Mouse (Mus musculus) heart, adult 9 months (tissue): ENCODE data around the gene Fbn1.

ENCODE experiments used
- DNase-seq, 2 experiments: peaks; one replicate each; pipeline ENCODE4 v3.0.0; 2022; ENCODE audit warnings: low spot score in 2 of 2

The Fbn1 gene

DNA sequence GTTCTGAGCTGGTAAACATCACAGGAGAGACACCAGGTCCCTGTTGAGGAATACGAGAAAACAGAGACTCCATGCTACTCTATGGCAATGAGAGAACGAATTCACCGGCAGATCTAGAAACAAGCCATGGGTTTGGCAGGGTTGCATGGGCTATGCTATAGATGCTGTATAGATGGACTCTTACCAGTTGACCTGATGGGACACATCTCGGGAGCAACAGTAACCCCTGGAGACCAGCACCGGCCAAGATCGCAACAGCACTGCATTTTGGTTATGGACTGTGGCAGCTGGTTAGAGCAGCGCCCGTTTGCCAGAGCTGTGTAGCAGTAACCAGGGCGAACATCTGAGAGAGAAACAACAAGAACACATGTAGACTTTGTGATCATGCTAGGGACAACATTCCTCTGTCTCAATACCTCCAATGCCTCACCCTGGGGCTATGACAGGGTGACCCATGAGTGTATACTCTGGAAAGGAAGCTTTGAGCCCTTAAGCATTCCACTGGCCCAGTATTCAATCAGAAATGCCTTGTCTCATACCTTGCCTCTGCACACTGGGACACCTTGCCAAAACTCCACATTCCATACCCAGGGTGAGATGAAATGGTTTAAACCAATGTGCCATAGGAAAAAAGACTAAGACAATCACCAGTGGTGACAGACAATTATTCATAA lies 113.2 kb downstream of the Fbn1 start:
- DNase-seq, result no peak

DNA sequence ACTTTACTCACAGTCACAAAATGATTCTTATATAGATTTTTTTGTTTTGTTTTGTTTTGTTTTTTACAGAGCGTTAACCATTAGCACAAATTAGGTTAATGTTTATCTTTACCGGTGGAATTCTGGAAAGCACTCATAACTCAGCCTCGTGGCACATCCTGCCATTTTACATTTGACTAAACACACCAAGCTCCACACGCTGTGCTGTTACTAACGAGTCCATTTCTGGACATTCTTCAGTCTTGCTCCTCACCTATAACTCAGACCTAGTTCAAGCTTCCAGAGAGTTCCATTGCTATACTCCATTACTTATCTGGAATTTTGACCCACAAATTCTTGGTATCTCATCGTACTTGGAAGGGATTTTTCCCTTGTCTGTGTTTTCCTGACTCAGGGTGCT lies 116.2 kb downstream of the Fbn1 start:
- DNase-seq, result no peak

DNA sequence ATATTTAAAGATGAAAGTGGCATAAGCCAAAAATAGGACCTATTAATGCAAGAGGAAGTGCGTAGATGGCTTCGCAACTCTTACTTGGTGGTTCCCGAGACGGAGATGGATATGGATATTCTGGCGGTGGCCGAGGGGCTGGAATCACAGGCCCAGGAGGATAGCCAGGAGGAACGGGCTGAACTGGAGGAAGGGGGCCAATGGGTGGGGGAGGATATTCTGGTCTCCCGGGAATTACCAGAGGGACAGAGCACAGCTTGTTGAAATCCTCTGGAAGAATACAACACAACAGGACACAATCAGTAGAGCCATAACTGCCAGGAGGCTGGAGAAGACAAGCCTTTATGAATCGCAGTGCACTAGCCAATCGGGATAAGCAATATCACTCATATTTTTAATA lies 118.0 kb downstream of the Fbn1 start:
- peak; percentile 16 to 38 for DNase-seq

DNA sequence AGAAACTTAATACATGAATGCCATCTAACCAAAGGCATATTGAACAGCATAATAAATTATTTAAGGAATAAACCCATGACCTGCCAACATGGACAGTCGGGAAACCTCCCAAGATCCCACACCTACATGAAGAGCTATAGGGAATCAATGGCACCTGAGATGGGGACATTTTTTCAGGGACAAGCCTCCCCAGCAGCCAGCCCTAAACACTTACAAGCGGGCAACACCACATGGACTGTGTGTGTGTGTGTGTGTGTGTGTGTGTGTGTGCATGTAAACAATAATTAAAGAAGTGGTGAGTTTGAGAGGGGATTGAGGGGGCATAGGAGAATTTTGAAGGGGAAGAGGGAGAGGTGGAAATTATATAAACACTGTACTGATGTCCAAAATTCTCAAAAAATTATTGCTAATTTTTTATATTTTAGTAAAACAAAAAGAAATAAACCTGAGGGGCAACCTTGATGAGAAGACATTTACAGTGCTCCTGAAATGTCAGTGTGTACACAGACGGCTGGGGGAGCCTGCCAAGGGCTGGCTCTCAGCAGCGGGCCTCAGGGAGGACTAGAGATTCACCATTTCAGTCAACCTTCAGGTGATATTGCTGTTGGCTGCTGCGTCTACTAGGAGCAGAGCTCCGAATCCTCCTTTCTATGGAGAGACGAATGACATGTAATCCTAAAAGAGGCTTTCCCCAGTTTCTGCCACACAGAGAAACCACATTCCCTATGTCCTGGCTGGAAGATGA lies 121.4 kb downstream of the Fbn1 start:
- no peak for DNase-seq

DNA sequence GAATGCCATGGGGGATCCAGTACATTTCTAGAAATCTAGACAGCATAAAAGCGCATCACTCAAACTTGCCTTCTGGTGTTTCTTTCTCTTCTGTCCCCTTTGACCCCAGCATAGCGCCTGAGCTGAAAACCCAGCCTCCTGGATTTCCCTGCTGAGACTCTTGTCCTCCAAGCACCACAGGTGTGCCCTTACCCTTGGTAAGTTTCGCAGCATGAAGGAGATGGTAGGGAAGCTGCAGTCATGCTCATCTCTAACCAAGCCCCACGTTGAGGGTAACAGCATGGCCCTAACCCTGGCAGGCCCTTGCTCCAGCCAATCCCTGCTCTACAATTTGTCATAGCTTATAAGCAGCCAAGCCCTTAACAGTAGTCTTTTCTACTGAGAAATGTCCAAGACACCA lies 122.9 kb downstream of the Fbn1 start:
- no peak for DNase-seq

DNA sequence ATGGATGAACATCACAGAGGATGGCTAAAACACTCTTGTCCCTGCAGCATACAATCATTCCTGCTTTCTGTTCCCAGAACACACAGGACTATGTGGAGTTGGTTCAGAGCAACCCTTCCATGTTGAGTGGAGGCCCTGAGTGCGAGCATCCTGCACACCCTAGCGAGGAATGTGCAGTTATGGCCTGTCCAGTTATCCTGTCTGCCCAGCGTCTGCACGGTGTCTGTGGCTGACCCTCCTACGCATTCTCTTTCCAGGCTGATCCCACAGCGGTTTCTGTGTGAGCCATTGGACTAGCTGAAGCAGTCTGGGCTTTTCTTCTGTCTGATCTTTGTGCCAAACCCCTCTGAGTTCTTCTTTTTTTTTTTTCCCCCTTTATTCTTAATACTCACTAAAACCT lies 123.4 kb downstream of the Fbn1 start:
- DNase-seq, result peak in 1 of 2 experiments; percentile 11

DNA sequence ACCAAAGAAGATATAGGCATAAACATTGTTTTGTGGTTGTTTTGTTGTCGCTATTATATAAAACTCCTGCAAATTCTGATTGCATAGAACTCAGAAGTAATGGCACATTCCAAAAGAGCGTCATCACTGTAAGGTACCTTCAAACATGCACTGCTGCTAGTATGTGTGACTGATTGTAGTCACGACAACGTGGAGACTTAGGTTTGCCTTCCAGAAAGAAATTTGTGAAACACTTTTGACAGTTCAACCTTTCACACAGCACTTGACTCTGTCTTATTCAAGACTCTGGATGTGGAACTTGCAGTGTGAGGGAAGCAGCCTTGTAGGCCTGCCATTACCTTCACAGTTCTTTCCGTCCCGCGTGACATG lies 124.5 kb downstream of the Fbn1 start:
- DNase-seq, result no peak

DNA sequence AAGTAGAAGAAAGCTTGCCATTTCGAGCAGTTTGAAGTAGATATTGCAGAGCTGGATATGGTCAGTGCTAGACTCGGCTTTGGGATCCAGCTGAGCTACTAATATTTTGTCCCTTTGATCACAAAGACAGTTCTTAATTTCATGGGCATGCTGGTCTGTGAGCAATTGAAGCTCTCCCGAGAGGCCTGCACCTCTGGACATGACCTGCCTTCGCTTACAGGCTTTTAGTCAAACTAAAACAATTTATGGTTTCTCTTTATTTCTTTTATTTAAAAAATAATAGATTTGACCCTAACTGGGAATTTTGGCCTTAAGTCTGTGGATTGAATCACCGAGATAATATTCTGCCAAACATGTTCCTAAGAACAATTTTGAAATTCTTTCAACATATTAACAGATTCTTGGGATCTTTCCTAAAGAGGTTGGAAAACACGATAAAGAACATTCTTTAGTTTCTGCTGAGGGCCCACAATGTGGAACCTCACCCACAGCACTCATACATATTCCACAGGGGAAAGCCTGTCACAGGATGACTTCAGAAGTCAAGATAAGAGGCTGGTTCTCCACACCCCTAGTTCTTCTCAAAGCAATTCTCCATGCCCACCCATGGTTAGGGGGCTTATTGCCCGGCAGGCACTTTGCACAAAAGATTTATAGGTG lies 125.0 kb downstream of the Fbn1 start:
- peak in 1 of 2 experiments; percentile 10 for DNase-seq

DNA sequence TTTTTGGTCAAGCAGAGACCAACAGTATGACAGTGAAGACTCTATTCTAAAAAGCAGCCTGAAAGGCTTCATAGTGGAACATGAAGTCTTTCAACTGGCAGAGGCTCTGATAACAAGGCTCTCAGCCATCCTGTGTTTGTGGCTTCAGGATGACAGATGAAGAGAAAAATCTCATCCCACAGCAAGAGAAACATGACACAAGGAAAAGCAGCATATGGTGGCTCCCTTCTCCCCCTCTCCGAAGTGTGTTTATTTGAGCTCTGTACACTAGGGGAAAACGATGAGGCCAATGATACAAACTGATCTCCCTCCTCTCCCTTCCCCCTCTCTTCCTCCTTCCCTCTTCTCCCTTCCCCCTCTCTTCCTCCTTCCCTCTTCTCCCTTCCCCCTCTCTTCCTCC lies 127.7 kb downstream of the Fbn1 start:
- no peak for DNase-seq

DNA sequence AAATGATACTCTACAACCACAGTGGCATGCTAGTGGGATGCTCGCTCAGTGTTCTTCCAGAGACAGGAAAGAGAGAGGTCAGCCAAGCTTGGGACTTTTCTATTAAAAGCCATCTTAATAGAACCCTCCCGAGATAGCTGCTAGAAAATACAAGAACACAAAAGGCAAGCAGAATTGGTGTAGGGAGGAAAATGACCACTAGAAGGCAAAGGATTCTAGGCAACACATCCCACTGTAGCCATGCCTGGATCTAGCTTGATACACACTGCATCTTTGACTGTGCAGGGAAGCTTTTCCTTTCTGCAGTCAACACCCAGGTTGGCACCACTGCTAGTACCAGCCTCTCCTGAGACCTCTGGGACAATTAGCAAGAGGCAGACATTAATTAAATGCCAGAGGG lies 128.6 kb downstream of the Fbn1 start:
- no peak for DNase-seq

DNA sequence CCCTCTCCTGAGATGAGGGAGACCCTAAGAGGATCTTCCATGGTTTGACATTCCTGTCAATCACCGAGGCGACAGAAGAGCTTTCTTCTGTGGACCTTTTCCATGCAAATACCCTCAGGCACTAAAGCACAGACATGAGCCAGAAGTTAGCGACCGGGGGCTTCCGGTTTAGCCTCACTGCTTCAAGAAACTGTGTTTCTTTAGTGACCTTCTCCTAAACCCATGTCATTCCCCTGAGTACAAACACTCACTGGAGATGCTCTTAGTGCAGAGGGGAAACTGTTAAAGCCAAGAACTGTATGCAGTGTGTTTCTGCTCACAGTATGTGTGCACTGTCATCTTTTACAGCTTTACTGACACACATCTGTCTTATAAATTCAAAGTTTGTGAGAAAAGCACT lies 131.9 kb downstream of the Fbn1 start:
- no peak for DNase-seq

DNA sequence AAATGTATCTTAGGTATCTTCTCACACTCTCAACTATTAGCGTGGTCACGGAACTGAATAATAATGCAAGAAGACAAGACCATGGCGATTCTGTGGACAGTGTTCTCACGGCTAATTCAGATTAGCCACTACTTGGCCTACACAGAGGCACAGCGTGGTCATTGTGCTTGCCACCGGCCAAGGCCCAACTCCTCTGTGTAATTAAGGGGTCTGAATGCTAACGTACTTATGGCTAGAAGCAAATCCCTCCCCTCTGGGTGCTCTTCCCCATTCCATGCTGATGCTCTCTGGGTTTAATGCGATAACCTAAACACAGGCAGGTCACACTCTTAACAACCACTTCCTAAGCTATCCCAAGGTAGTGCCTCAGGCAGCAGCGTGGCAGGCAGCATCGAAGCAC lies 132.5 kb downstream of the Fbn1 start:
- DNase-seq, result no peak

DNA sequence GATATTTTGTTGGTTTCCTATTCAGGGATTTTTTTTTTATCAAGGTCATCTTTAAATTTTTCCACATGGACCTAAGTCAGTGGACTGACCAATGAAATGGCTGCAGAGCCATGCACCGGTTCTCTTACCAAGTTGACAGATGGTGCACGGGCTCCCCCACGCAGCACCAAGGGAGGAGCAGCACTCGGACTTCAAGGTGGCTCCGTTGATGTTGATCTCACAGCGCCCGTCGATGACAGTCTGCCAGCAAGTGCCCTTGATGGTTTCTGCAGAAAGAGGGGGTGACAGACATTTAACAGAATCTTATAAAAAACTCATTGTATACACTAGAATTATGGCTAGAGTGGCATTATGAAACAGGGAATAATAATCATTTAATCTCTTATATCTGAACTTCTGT lies 138.1 kb downstream of the Fbn1 start:
- DNase-seq, result no peak

DNA sequence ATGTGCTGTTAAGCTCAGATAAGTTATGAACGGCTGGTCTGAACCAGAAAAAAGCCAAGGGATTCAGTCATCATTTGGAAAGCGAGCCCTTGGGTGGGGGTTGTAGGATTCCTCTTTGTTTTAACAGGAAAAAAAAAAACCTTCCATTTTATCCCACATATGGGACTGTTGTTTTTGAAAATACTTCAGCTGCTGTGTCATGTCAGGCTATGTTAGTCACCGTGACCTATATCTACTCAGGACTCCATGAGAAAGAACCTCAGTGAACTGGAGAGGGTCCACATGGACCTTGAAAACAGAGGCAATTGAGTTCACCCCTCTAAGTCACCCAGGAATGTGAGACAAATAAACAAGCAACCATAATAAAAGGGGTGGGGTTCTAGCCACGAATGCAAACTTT lies 139.2 kb downstream of the Fbn1 start:
- DNase-seq, result peak; percentile 62 to 72

DNA sequence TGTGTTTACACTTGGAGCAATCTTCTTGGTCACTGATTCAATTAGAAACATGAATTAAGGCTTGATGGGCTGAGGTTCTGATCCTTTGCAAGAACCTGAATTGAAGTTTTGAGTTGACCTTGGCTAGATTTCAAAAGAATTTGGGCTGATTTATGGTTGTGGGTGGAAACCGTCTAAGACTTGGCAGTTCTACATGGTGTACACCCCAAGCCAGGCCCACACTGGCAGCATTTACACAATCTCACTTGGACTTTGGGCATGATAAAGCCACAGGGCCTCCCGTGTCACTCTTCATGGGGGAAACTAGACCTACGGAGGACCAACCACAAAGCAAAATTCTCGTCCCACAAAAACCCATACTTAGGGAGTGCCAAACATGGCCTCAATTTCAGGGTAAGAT lies 146.1 kb downstream of the Fbn1 start:
- peak in 1 of 2 experiments; percentile 12 for DNase-seq

DNA sequence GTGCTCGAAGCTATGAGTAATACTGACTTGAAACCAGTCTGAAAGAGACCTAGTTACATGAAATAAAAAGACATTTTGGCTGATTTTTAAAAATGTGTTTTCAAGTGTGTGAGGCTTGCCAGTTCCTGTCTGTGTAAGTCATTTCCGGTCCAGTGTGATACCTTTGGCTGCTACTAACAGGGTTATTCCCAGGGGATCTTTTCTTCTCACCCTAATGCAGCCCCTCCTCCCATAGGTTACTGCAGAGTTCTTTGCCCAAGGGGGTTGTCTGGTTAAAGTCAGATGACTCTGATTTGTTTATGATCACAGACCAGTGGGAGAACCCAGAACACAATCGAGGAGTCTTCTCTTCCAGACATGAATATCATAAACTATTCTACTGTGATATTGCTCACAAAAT lies 151.3 kb downstream of the Fbn1 start:
- peak; percentile 23 to 28 for DNase-seq

DNA sequence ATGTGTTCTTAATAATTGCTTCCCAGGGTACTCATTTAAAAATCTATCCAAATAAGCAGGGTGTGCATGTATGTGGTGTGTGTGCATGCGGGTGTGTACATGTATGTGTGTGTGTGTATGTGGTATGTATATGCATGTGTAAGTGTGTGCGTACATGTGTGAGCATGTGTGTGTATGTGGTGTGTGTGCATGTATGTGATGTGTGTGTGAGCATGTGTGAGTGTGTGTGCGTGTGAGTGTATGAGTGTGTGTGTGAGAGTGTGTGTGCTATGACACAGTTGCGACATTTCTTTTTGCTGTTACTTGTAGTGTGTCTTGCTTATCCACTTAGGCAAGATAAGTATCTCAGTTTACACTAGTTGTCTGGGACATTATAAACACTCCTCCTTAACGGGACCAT lies 151.7 kb downstream of the Fbn1 start:
- DNase-seq, result no peak

DNA sequence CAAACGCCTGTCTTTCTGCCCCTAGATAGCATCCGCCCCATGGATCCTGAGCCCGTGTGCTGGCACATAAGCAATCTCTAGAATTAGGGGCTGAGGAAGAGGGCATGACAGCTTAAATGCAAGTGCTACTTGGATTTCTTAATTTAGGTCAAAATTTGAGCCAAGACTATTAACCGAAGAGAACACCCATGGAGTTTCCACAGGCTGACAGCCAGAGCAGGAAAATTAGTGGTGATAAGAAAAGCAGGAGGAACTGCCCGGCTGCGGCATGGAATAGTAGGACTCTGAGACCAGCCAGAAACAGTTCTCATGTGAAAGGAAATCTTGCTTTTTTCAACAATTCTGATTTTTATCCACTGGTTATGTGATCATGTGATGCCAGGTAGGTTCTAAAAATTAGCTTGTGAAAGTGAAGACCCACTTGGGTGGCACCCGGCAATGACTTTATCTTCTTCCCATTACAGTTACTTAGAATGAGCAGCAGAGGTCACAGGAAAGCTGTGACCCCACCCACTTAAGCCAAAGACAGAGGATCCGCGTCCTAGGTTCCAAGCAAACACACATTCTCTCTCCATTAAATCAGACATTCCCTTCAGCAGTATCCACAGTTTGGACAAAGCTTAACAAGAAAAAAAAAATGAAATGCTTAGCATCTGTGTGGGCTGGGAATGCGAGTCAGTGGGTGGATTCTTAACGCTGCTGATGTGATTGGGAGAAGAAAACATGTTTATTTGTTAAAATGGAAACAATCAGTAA lies 152.4 kb downstream of the Fbn1 start:
- DNase-seq, result peak; percentile 46 to 51

DNA sequence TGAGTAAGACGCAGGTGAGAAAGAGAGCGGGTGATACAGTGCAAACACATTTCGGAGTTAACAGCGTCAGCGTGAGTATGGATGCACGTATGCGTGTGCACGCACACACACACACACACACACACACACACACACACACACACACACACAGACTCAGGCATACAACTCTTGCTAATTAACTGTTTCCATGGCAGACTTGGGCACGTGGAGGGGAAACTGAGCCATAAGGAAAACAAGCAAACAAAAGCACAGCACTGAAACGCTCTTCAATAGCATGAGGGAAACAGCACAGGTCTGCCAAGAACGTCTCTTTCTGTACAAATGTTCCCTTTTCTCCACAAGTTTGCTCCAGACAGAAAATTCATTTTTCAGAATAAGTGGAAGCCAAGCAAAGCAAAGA lies 153.2 kb downstream of the Fbn1 start:
- DNase-seq, result no peak

DNA sequence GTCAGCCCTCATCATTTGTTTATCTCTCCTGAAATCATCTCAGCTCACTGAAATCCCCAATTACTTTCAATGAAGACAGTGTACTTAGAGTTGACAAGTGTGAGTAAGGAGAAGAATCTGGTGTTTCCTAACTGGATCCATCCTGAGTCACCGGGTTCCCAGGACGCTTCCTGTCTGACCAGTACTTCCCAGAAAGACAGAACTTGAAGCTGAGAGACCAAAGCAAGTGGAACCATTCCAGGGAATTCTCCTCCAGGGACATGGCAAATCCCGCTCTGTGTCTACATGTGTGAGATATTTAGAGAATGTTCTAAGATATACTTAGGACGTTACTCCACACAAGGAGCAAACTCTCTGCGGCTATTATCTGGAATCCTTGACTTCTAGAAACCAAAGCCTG lies 158.6 kb downstream of the Fbn1 start:
- peak; percentile 44 to 54 for DNase-seq

DNA sequence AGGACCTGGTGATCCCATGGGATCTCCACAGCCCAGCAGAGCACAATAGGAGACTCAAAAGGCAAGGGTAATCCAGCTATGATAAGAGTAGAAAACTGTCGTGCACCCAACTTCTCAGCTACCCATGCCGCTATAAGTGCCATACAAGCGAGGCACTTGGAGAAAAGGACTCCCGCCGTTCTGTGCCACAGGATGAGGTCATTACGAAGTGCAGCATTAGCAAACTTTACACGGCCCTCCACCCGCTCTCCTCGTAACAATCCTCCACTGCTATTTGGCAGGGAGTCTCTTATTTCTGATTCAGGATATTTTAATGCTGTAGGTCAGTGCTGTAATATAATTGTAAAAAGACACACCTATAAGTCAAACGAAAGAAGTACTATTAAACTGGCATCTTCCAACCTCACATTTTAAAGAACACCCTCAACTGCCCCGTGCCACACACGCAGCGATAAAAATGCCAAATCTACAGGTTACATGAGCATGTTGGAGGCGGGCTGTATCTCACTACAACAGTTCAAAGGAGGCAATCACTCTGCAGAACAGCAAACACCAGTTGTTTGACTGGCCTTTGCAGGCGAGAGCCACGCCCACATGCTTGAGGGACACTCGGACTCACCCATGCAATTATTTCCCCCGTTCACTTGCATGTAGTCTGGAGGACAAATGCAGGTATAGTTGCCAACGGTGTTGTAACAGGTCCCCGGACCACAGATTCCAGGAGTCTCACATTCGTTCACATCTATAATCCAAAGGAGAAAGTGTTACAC lies 165.4 kb downstream of the Fbn1 start:
- DNase-seq, result no peak

DNA sequence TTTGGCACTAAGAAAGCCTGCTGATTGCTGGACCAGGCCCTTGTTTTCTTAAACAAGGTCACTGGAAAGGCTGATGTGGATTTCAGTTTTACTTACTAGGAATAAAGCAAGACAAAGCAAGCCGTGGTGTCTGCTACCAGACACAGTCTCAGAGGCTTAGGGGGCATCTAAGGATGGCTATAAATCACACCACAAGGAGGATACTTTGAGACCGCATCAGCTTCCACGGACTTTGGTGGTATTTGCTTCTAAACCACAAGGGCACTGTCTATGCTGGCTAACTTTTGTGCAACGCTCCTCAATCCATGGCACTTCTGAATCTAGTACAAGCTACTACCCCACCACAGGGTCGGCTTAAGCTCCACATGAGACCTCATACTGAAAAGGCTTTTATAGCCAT lies 167.4 kb downstream of the Fbn1 start:
- no peak for DNase-seq
